Mouse (Mus musculus) MEL (cell line): ENCODE results near the gene Lima1. TPM values are rescaled to one million over a fixed set of nuclear protein-coding genes. Genes with fewer than 3 reads are reported as not detected.

Experiments
- DNase-seq: peaks from one replicate; pipeline ENCODE4 v3.0.0; 2011; ENCODE audit warnings: low read depth, low spot score
- H3K27ac ChIP-seq: 2 replicates; pipeline ENCODE4 v1.5.1; 2012; ENCODE audit warnings: low read depth, mild to moderate bottlenecking, control low read depth, low read length, moderate library complexity; ENCODE audit not compliant: control insufficient read depth
- H3K27me3 ChIP-seq, 2 experiments: fragments of 150-350 bp in 1 of 2; sonication (generic) in 1 of 2; 2 replicates each; pipeline ENCODE4 v1.6.1; 2012; ENCODE audit warnings: low read length in 2 of 2, mild to moderate bottlenecking in 2 of 2, improper control_type of control experiment in 1 of 2, moderate library complexity in 1 of 2; ENCODE audit not compliant: insufficient read depth in 2 of 2, control insufficient read depth in 1 of 2
- H3K36me3 ChIP-seq, 2 experiments: 2 replicates each; pipeline ENCODE4 v1.6.1; 2012 to 2014; ENCODE audit warnings: low read length in 2 of 2, improper control_type of control experiment in 1 of 2, inconsistent platforms in 1 of 2, mild to moderate bottlenecking in 1 of 2; ENCODE audit not compliant: insufficient read depth in 2 of 2, control insufficient read depth in 1 of 2
- H3K4me1 ChIP-seq, 2 experiments: fragments of 150-350 bp in 1 of 2; sonication (generic) in 1 of 2; 2 replicates each; pipeline ENCODE4 v1.6.1; 2012; ENCODE audit warnings: low read length in 2 of 2, improper control_type of control experiment in 1 of 2, mild to moderate bottlenecking in 1 of 2; ENCODE audit not compliant: insufficient read depth in 2 of 2, control insufficient read depth in 1 of 2
- H3K4me3 ChIP-seq, 2 experiments: fragments of 150-350 bp in 1 of 2; sonication (generic) in 1 of 2; 2 replicates each; pipeline ENCODE4 v1.5.1; 2012; ENCODE audit warnings: low read depth in 2 of 2, low read length in 2 of 2, mild to moderate bottlenecking in 2 of 2, moderate library complexity in 2 of 2, control low read depth in 1 of 2, improper control_type of control experiment in 1 of 2; ENCODE audit not compliant: control insufficient read depth in 1 of 2, insufficient read depth in 1 of 2
- H3K79me2 ChIP-seq: 2 replicates; pipeline ENCODE4 v1.6.1; 2012; ENCODE audit warnings: mild to moderate bottlenecking, low read length, moderate library complexity; ENCODE audit not compliant: control insufficient read depth, poor library complexity, insufficient read depth
- H3K9ac ChIP-seq: 2 replicates; pipeline ENCODE4 v1.6.1; 2012; ENCODE audit warnings: low read depth, mild to moderate bottlenecking, control low read depth, low read length, moderate library complexity; ENCODE audit not compliant: control insufficient read depth, poor library complexity, severe bottlenecking
- H3K9me3 ChIP-seq: fragments of 150-350 bp; sonication (generic); replicated peaks from 2 replicates; pipeline ENCODE4 v1.6.1; 2012; ENCODE audit warnings: mild to moderate bottlenecking, low read length, improper control_type of control experiment, moderate library complexity; ENCODE audit not compliant: insufficient read depth
- CHD1 ChIP-seq: IDR thresholded peaks from 2 replicates; pipeline ENCODE4 v1.6.1; 2012; ENCODE audit warnings: low read depth, mild to moderate bottlenecking, inconsistent platforms, low read length, improper control_type of control experiment
- CTCF ChIP-seq, 3 experiments: IDR thresholded peaks in 2 of 3; conservative IDR thresholded peaks in 1 of 3; 2 replicates each; pipeline ENCODE4 v1.5.1; 2011 to 2012; ENCODE audit warnings: low read length in 3 of 3, low read depth in 2 of 3, mild to moderate bottlenecking in 2 of 3, improper control_type of control experiment in 1 of 3, inconsistent platforms in 1 of 3, mixed read lengths in 1 of 3, moderate library complexity in 1 of 3; ENCODE audit not compliant: control insufficient read depth in 1 of 3, insufficient read depth in 1 of 3, poor library complexity in 1 of 3, severe bottlenecking in 1 of 3
- ELF1 ChIP-seq: IDR thresholded peaks from 2 replicates; pipeline ENCODE4 v1.6.1; 2014; ENCODE audit warnings: low read depth, mild to moderate bottlenecking, inconsistent platforms, low read length, improper control_type of control experiment, moderate library complexity
- EP300 ChIP-seq, 2 experiments: IDR thresholded peaks; 2 replicates each; pipeline ENCODE4 v1.6.1; 2011; ENCODE audit warnings: improper control_type of control experiment in 2 of 2, low read length in 2 of 2, low read depth in 1 of 2, mild to moderate bottlenecking in 1 of 2
- ETS1 ChIP-seq: IDR thresholded peaks from 2 replicates; pipeline ENCODE4 v1.6.1; 2012; ENCODE audit warnings: low read depth, mild to moderate bottlenecking, inconsistent platforms, low read length, improper control_type of control experiment, moderate library complexity
- GABPA ChIP-seq: IDR thresholded peaks from 2 replicates; pipeline ENCODE4 v1.6.1; 2012; ENCODE audit warnings: low read depth, mild to moderate bottlenecking, inconsistent platforms, low read length, improper control_type of control experiment, moderate library complexity
- GATA1 ChIP-seq: IDR thresholded peaks from 2 replicates; pipeline ENCODE4 v1.6.1; 2011; ENCODE audit warnings: low read depth, low read length, improper control_type of control experiment
- HCFC1 ChIP-seq: IDR thresholded peaks from 2 replicates; pipeline ENCODE4 v1.6.1; 2012; ENCODE audit warnings: low read depth, mild to moderate bottlenecking, inconsistent platforms, low read length, improper control_type of control experiment, moderate library complexity
- JUND ChIP-seq: IDR thresholded peaks from 2 replicates; pipeline ENCODE4 v1.6.1; 2011; ENCODE audit warnings: low read depth, mild to moderate bottlenecking, improper control_type of control experiment, low read length
- MAX ChIP-seq: IDR thresholded peaks from 2 replicates; pipeline ENCODE4 v1.6.1; 2011; ENCODE audit warnings: low read length, improper control_type of control experiment
- MAZ ChIP-seq: IDR thresholded peaks from 2 replicates; pipeline ENCODE4 v1.6.1; 2012; ENCODE audit warnings: low read depth, mild to moderate bottlenecking, inconsistent platforms, low read length, improper control_type of control experiment
- MEF2A ChIP-seq: IDR thresholded peaks from 2 replicates; pipeline ENCODE4 v1.6.1; 2014; ENCODE audit warnings: low read depth, mild to moderate bottlenecking, inconsistent platforms, low read length, improper control_type of control experiment; ENCODE audit not compliant: poor library complexity, insufficient replicate concordance, severe bottlenecking; ENCODE audit errors: extremely low read depth
- MYB ChIP-seq: IDR thresholded peaks from 2 replicates; pipeline ENCODE4 v1.6.1; 2011; ENCODE audit warnings: mild to moderate bottlenecking, low read depth, low read length, improper control_type of control experiment
- MYC ChIP-seq: IDR thresholded peaks from 2 replicates; pipeline ENCODE4 v1.6.1; 2011; ENCODE audit warnings: low read depth, mild to moderate bottlenecking, low read length, improper control_type of control experiment, moderate library complexity
- NELFE ChIP-seq: IDR thresholded peaks from 2 replicates; pipeline ENCODE4 v1.6.1; 2011; ENCODE audit warnings: low read depth, low read length, improper control_type of control experiment
- NRF1 ChIP-seq: IDR thresholded peaks from 2 replicates; pipeline ENCODE4 v1.6.1; 2014; ENCODE audit warnings: low read depth, mild to moderate bottlenecking, inconsistent platforms, low read length, improper control_type of control experiment, moderate library complexity; ENCODE audit not compliant: poor library complexity, insufficient read depth, severe bottlenecking
- POLR2A ChIP-seq, 2 experiments: IDR thresholded peaks; 2 replicates each; pipeline ENCODE4 v1.6.1; 2011 to 2012; ENCODE audit warnings: low read length in 2 of 2, mild to moderate bottlenecking in 2 of 2, control low read depth in 1 of 2, improper control_type of control experiment in 1 of 2, low read depth in 1 of 2, moderate library complexity in 1 of 2; ENCODE audit not compliant: control insufficient read depth in 1 of 2, insufficient read depth in 1 of 2, poor library complexity in 1 of 2
- POLR2AphosphoS2 ChIP-seq: IDR thresholded peaks from 2 replicates; pipeline ENCODE4 v1.6.1; 2011; ENCODE audit warnings: low read length, improper control_type of control experiment
- POLR2AphosphoS5 ChIP-seq: IDR thresholded peaks from 2 replicates; pipeline ENCODE4 v1.6.1; 2012; ENCODE audit warnings: low read depth, borderline replicate concordance, mild to moderate bottlenecking, inconsistent platforms, low read length, moderate library complexity, mixed read lengths
- RAD21 ChIP-seq: IDR thresholded peaks from 2 replicates; pipeline ENCODE4 v1.6.1; 2011; ENCODE audit warnings: mild to moderate bottlenecking, low read depth, low read length, improper control_type of control experiment
- RCOR1 ChIP-seq: IDR thresholded peaks from 2 replicates; pipeline ENCODE4 v1.6.1; 2012; ENCODE audit warnings: low read depth, mild to moderate bottlenecking, inconsistent platforms, low read length, improper control_type of control experiment
- SIN3A ChIP-seq: IDR thresholded peaks from 2 replicates; pipeline ENCODE4 v1.6.1; 2012; ENCODE audit warnings: low read length, improper control_type of control experiment, inconsistent platforms
- SMC3 ChIP-seq: IDR thresholded peaks from 2 replicates; pipeline ENCODE4 v1.6.1; 2011; ENCODE audit warnings: low read depth, low read length, improper control_type of control experiment
- TBP ChIP-seq: IDR thresholded peaks from 2 replicates; pipeline ENCODE4 v1.8.0; 2011; ENCODE audit warnings: low read depth, low read length, improper control_type of control experiment
- TCF12 ChIP-seq: IDR thresholded peaks from 2 replicates; pipeline ENCODE4 v1.6.1; 2014; ENCODE audit warnings: low read depth, mild to moderate bottlenecking, inconsistent platforms, low read length, improper control_type of control experiment, moderate library complexity
- USF1 ChIP-seq: IDR thresholded peaks from 2 replicates; pipeline ENCODE4 v1.6.1; 2014; ENCODE audit warnings: low read depth, mild to moderate bottlenecking, inconsistent platforms, low read length, improper control_type of control experiment, moderate library complexity
- USF2 ChIP-seq, 2 experiments: IDR thresholded peaks; 2 replicates each; pipeline ENCODE4 v1.6.1; 2011 to 2012; ENCODE audit warnings: improper control_type of control experiment in 2 of 2, low read length in 2 of 2, borderline replicate concordance in 1 of 2, inconsistent platforms in 1 of 2, low read depth in 1 of 2, mild to moderate bottlenecking in 1 of 2; ENCODE audit not compliant: insufficient read depth in 1 of 2
- ZC3H11A ChIP-seq: IDR thresholded peaks from 2 replicates; pipeline ENCODE4 v1.6.1; 2012; ENCODE audit warnings: low read depth, mild to moderate bottlenecking, inconsistent platforms, low read length, improper control_type of control experiment
- ZNF384 ChIP-seq: IDR thresholded peaks from 2 replicates; pipeline ENCODE4 v1.6.1; 2012; ENCODE audit warnings: low read depth, mild to moderate bottlenecking, inconsistent platforms, low read length, improper control_type of control experiment
- polyA plus RNA-seq, 2 experiments: library from polyadenylated mRNA; stranded (reverse) in 1 of 2; unstranded in 1 of 2; fragments of >175 nt in 1 of 2; fragments of >200 nt in 1 of 2; gene quantifications; 2 replicates each; pipeline versions ENCODE4 v1.2.1 to v1.2.4; 2012; ENCODE audit warnings: low replicate concordance in 2 of 2, low read depth in 1 of 2; ENCODE audit not compliant: insufficient read length in 2 of 2, insufficient read depth in 1 of 2, missing spikeins in 1 of 2
- total RNA-seq: library from RNA; depleted of rRNA; stranded (reverse); fragments of 300-350 nt; gene quantifications from 2 replicates; pipeline ENCODE4 v1.2.3, GENCODE M21; 2012

Gene Lima1
- total and polyA plus RNA-seq, 3 experiments: 1.1 to 7.9 TPM; not detected in 1

DNA sequence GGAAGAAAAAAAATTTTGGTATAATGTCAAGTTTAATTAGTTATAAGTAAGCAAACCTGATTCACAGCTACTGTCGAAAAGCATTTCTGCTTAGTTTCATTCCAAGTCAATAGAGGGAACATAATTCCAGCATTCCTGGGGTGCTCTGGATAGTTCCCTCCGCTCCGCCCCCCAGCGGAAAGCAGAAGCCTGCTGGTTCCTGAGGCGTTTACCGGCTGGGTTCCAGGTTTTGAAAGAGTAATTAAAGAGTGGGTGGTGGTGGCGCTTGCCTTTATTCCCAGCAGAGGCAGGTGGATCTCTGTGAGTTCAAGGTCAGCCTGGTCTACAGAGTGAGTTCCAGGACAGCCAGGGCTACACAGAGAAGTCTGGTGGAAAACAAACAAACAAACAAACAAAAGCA lies 10.2 kb downstream of the Lima1 start:
- DNase-seq: no peak
- H3K36me3 ChIP-seq: no peaks in the 10 kb centered on the region; a peak in 1 of 4 replicates
- peaks cover 14 to 17% of the 10 kb centered on the region in 2 experiments for H3K27me3 ChIP-seq
- no peak overlapping the region for H3K4me3 ChIP-seq
- H3K4me1 ChIP-seq: peaks cover 0 to 3% of the 10 kb centered on the region in 2 experiments; a peak in 1 of 4 replicates
- no peaks in the 10 kb centered on the region for H3K9me3 ChIP-seq
- no peak overlapping the region for H3K27ac ChIP-seq
- TF ChIP-seq MYC (no peak), TCF12 (no peak), NRF1 (no peak), TBP (no peak), ZNF384 (no peak), ETS1 (no peak), CHD1 (no peak), GABPA (no peak), ZC3H11A (no peak), POLR2AphosphoS2 (no peak), RCOR1 (no peak), ELF1 (no peak), POLR2AphosphoS5 (no peak), NELFE (no peak), MYB (no peak), USF2 (IDR thresholded peaks at IDR 0.05; ENCODE audit: borderline replicate concordance in 1 of 2, insufficient read depth in 1 of 2, low read depth in 1 of 2, low read length in 2 of 2) (no peak), HCFC1 (no peak), POLR2A (IDR thresholded peaks at IDR 0.05; ENCODE audit: control insufficient read depth in 1 of 2, insufficient read depth in 1 of 2, low read depth in 1 of 2, low read length in 2 of 2, poor library complexity in 1 of 2) (no peak), SIN3A (no peak), MAZ (no peak)
- no peak overlapping the region for H3K9ac ChIP-seq
- H3K79me2 ChIP-seq: no peaks in the 10 kb centered on the region

DNA sequence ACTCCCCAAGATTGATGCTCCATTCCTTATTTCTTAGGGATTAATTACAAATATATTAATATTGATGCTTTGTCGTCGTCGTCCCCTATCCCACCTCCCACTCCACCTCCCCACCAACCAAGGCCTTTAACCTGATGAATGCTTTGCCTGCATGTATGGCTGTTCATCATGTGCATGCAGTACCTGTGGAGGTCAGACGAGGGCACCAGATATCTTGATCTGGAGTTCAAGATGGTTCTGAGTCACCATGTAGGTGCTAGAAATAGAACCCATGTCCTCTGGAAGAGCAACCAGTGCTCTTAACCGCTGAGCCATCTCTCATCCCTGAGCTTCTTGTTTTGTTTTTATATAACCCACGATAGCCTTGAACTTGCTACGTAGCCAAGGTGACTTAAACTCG lies 11.5 kb downstream of the Lima1 start:
- Histone ChIP-seq H3K79me2 (no peaks in the 10 kb centered on the region), H3K4me3 (no peak overlapping the region), H3K4me1 (peaks cover 0 to 3% of the 10 kb centered on the region in 2 experiments; a peak in 1 of 4 replicates), H3K27me3 (peaks cover 18 to 21% of the 10 kb centered on the region in 2 experiments), H3K27ac (no peak overlapping the region), H3K36me3 (no peaks in the 10 kb centered on the region; a peak in 1 of 4 replicates), H3K9ac (no peak overlapping the region), H3K9me3 (no peaks in the 10 kb centered on the region)
- TF ChIP-seq ZC3H11A: no peak
- TF ChIP-seq POLR2AphosphoS2: no peak
- no peak for TF ChIP-seq TCF12
- no peak for TF ChIP-seq USF1
- no peak for TF ChIP-seq TBP
- no peak for TF ChIP-seq MAZ
- no peak for TF ChIP-seq MEF2A
- TF ChIP-seq SMC3: peak; percentile 55
- TF ChIP-seq RCOR1: no peak
- no peak for TF ChIP-seq JUND
- TF ChIP-seq GATA1: no peak
- TF ChIP-seq CTCF (IDR thresholded peaks at IDR 0.05 in 2 of 3, conservative IDR thresholded peaks at IDR 0.05 in 1 of 3; ENCODE audit: control insufficient read depth in 1 of 3, insufficient read depth in 1 of 3, low read depth in 2 of 3, low read length in 3 of 3, poor library complexity in 1 of 3, severe bottlenecking in 1 of 3): peak; percentile 31 to 62 (median 48)
- TF ChIP-seq NELFE: no peak
- no peak for TF ChIP-seq ELF1
- TF ChIP-seq RAD21: peak; percentile 55
- no peak for TF ChIP-seq EP300 (IDR thresholded peaks at IDR 0.05; ENCODE audit: low read depth in 1 of 2, low read length in 2 of 2)
- TF ChIP-seq GABPA: no peak
- TF ChIP-seq MYC: no peak
- no peak for TF ChIP-seq CHD1
- no peak for TF ChIP-seq MAX
- DNase-seq: peak; percentile 56
